Mouse (Mus musculus) frontal cortex, postnatal 14 days (tissue): ENCODE measurements around the gene Tipin.

Experiments
- DNase-seq, 2 experiments: peaks; one replicate each; pipeline ENCODE4 v3.0.0; 2022; ENCODE audit warnings: low spot score in 2 of 2

The Tipin gene

GRCm38 (mm10) chr9:64343656-64344055 is 62.3 kb downstream of the Tipin start:
- no peak for DNase-seq

DNA sequence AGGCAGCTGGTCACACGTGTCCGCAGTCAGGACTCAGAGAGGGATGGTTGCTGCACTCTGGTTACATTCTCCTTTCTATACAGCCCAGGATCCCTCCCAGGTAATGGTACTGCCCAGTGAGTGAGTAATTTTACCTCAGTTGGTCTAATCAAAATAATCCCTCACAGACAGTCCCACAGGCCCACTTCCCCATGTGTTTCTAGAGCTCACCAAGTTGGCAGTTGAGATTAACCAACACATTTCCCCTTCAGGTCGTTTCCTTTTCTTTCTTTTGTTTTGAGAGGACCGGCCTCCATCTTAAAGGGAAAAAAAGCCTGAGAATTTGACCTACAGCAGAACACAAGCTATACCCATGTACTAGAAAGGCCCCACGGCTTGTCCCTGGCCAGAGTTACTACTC is 64.5 kb downstream of the Tipin start:
- no peak for DNase-seq

- no peak for DNase-seq
These were observed 66.0 kb downstream of the Tipin start for GRCm38 (mm10) chr9:64347377-64347776.

- DNase-seq = no peak
These were observed 68.1 kb downstream of the Tipin start for GRCm38 (mm10) chr9:64349490-64349889.

DNA sequence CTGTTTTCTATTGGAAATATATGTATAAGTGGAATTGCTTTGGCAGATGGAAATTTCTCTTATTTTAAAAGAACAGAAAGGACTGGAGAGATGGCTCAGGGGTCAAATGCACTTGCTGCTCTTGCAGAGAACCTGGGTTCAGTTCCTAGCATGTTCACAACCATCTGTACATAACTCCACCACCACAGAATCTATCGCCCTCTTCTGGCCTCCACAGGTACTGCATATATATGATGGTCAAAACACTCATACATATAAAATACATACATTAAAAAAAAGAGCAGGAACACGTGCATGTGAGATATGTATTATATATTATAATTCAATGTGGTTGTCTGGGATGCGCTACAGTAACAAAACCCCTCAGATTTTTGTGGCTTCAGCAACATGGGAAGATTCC is 69.8 kb downstream of the Tipin start:
- no peak for DNase-seq
